Mouse (Mus musculus) MEL (cell line): Measurements from ENCODE around the gene Pan2.

Experiments
- MYB ChIP-seq: IDR thresholded peaks from 2 replicates; pipeline ENCODE4 v1.6.1; 2011; ENCODE audit warnings: mild to moderate bottlenecking, low read depth, low read length, improper control_type of control experiment
- POLR2A ChIP-seq, 2 experiments: IDR thresholded peaks; 2 replicates each; pipeline ENCODE4 v1.6.1; 2011 to 2012; ENCODE audit warnings: low read length in 2 of 2, mild to moderate bottlenecking in 2 of 2, control low read depth in 1 of 2, improper control_type of control experiment in 1 of 2, low read depth in 1 of 2, moderate library complexity in 1 of 2; ENCODE audit not compliant: control insufficient read depth in 1 of 2, insufficient read depth in 1 of 2, poor library complexity in 1 of 2
- POLR2AphosphoS2 ChIP-seq: IDR thresholded peaks from 2 replicates; pipeline ENCODE4 v1.6.1; 2011; ENCODE audit warnings: low read length, improper control_type of control experiment
- SIN3A ChIP-seq: IDR thresholded peaks from 2 replicates; pipeline ENCODE4 v1.6.1; 2012; ENCODE audit warnings: low read length, improper control_type of control experiment, inconsistent platforms
- SMC3 ChIP-seq: IDR thresholded peaks from 2 replicates; pipeline ENCODE4 v1.6.1; 2011; ENCODE audit warnings: low read depth, low read length, improper control_type of control experiment
- TBP ChIP-seq: IDR thresholded peaks from 2 replicates; pipeline ENCODE4 v1.8.0; 2011; ENCODE audit warnings: low read depth, low read length, improper control_type of control experiment

GRCm38 (mm10) chr10:128367899-128368401, 64.8 kb downstream of the Pan2 start:
- TF ChIP-seq SMC3 (0 out of 2 replicates have a peak, but pooled peaks have one; percentile 6), MYB (no peak), POLR2A (IDR thresholded peaks at IDR 0.05; ENCODE audit: control insufficient read depth in 1 of 2, insufficient read depth in 1 of 2, low read depth in 1 of 2, low read length in 2 of 2, poor library complexity in 1 of 2) (no peak), TBP (no peak), POLR2AphosphoS2 (no peak), SIN3A (no peak; the same call in 1 of the 2 replicates)
